11 mouse cellular contexts compared by ENCODE assay signal in genomic region chr9:61862071-61862480, GRCm38 (mm10). TPM values are rescaled to one million over a fixed set of nuclear protein-coding genes. Genes with fewer than 3 reads are reported as not detected.
DNase-seq lines count a peak whose midpoint lies in the region; ATAC-seq lines count a peak whose summit lies in the region.
"Had no signal": no experiment of that assay in that cellular context is flagged by ENCODE, and none has a peak within 500 bp of the region (broad histone marks: within the 10 kb centered on the region; RNA-seq: fewer than 3 reads in every experiment).

No protein-coding gene starts in this region.

- WGBS in hindbrain, embryonic 15.5 days = 35% methylated on average over 6 of the region's 6 CpGs
- WGBS in midbrain, embryonic 13.5 days = 70% methylated on average over 6 of the region's 6 CpGs

- no peaks in the 10 kb centered on the region for H3K36me3 ChIP-seq in hindbrain, embryonic 15.5 days
- no peaks in the 10 kb centered on the region for H3K36me3 ChIP-seq in midbrain, embryonic 13.5 days
- H3K36me3 ChIP-seq: heart, embryonic 10.5 days had no signal

- H3K9ac ChIP-seq in hindbrain, embryonic 15.5 days = no peak overlapping the region
- no peak overlapping the region for H3K9ac ChIP-seq in midbrain, embryonic 13.5 days (replicated peaks)

- H3K27ac ChIP-seq in hindbrain, embryonic 15.5 days (replicated peaks) = no peak overlapping the region
- H3K27ac ChIP-seq in midbrain, embryonic 13.5 days = no peak overlapping the region
- H3K27ac ChIP-seq: heart, embryonic 10.5 days had no signal

- DNase-seq in testis, postnatal 14 days (ENCODE audit: low spot score) = peak; percentile 24
- no peak for DNase-seq in testis, postnatal 10 days (ENCODE audit: low spot score)
- DNase-seq in kidney, adult 18-20 months = no peak
- DNase-seq: cerebellum, postnatal 36 days; kidney, postnatal 14 days had no signal

- H3K4me3 ChIP-seq in hindbrain, embryonic 15.5 days = no peak overlapping the region
- H3K4me3 ChIP-seq in midbrain, embryonic 13.5 days (replicated peaks) = no peak overlapping the region
- H3K4me3 ChIP-seq: heart, embryonic 10.5 days; megakaryocyte, embryonic 14.5 days had no signal

- ATAC-seq in hindbrain, embryonic 15.5 days (ENCODE audit: low FRiP score, low read depth) = peak; percentile 86
- ATAC-seq in midbrain, embryonic 13.5 days = peak; percentile 65
- no peak for ATAC-seq in megakaryocyte, adult 5-6 weeks (ENCODE audit: poor library complexity, severe bottlenecking)
- ATAC-seq in CD4-positive, CD25-positive, alpha-beta regulatory T cell, adult 4 months = no peak

- no peaks in the 10 kb centered on the region for H3K9me3 ChIP-seq in hindbrain, embryonic 15.5 days
- H3K9me3 ChIP-seq in midbrain, embryonic 13.5 days = no peaks in the 10 kb centered on the region
- H3K9me3 ChIP-seq: heart, embryonic 10.5 days had no signal

- no peak overlapping the region for H3K4me2 ChIP-seq in hindbrain, embryonic 15.5 days
- H3K4me2 ChIP-seq in midbrain, embryonic 13.5 days (replicated peaks) = no peak overlapping the region

- peaks cover 5% of the 10 kb centered on the region; the same call in 1 of the 2 replicates for H3K27me3 ChIP-seq in hindbrain, embryonic 15.5 days
- peaks cover 3% of the 10 kb centered on the region; the same call in 1 of the 2 replicates for H3K27me3 ChIP-seq in midbrain, embryonic 13.5 days

- peaks cover 6% of the 10 kb centered on the region; the same call in 1 of the 2 replicates for H3K4me1 ChIP-seq in hindbrain, embryonic 15.5 days (replicated peaks)
- H3K4me1 ChIP-seq in midbrain, embryonic 13.5 days (replicated peaks) = peaks cover 8% of the 10 kb centered on the region

RNA-seq across cellular contexts. Expression of gene Rplp1, which starts 52.3 kb away (rescaled TPM):
- 942 and 984 TPM in 2 replicates for polyA plus RNA-seq in hindbrain, embryonic 15.5 days (2015; fragmentation: Nextera tagmentation; extraction: Ambion mirVana)
- polyA plus RNA-seq in midbrain, embryonic 13.5 days (2015; fragmentation: Nextera tagmentation; extraction: Ambion mirVana) = 860 and 872 TPM in 2 replicates
- 1,617 and 1,884 TPM in 2 replicates for total RNA-seq in megakaryocyte, adult 5-6 weeks (2015)
- 3,108 and 3,204 TPM in 2 replicates for total RNA-seq in megakaryocyte, adult 5-6 weeks (2017)
- 1,000 to 10,000 TPM; 3,273 to 3,796 TPM for polyA plus RNA-seq in CD4-positive, CD25-positive, alpha-beta regulatory T cell, adult 4 months (2017; shearing (Covaris generic))

Comparison
In these comparisons a context has a peak if more than half of its experiments do, and no peak if none do; other contexts are left out.
1. ATAC-seq: peak in hindbrain, embryonic 15.5 days (single experiment) and midbrain, embryonic 13.5 days (single experiment); none in megakaryocyte, adult 5-6 weeks (single experiment) and CD4-positive, CD25-positive, alpha-beta regulatory T cell, adult 4 months (single experiment).